Mouse (Mus musculus): ENCODE data around the gene Scn2b. TPM values are rescaled to one million over a fixed set of nuclear protein-coding genes. Genes with fewer than 3 reads are reported as not detected.

The Scn2b gene
- polyA plus RNA-seq, 1 experiment, result not detected

DNA sequence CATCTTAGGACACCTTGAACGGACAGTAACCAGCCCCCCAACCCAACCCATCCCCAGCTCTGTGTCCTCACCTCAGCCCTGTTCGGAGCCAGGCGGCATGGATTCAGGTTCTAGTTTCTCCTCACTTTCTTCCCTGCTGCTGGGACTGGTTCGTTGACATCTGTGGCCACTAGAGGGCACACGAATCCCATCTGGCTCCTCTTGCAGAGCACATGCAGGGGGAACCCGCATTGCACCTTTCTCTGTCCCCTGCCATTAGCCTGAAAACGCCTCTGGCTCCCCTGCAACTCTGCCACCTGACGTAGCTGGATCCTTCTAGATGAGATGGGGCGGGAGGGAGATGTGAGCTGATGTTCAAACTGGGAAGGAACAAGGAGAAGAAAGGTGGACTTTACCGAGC, 4.2 kb downstream of the Scn2b start:
- Histone ChIP-seq H3K36me3 (ENCODE audit: control insufficient read depth, insufficient read depth) (no peaks in the 10 kb centered on the region), H3K4me3 (no peak overlapping the region), H3K4me2 (ENCODE audit: low read depth) (no peak overlapping the region), H3ac (ENCODE audit: control insufficient read depth, insufficient read length) (no peak overlapping the region), H3K27me3 (ENCODE audit: control insufficient read depth, insufficient read depth, insufficient read length) (peaks cover 58% of the 10 kb centered on the region), H3K79me2 (ENCODE audit: control insufficient read depth, insufficient read depth) (no peaks in the 10 kb centered on the region)
- TF ChIP-seq SRF (IDR thresholded peaks at IDR 0.05; ENCODE audit: control insufficient read depth, insufficient read length, low read depth) (no peak), MYOD1 (IDR thresholded peaks at IDR 0.05; ENCODE audit: control insufficient read depth in 1 of 3, insufficient read length in 2 of 3, low read depth in 2 of 3) (no peak), USF1 (IDR thresholded peaks at IDR 0.05; ENCODE audit: low read depth) (no peak), MAX (IDR thresholded peaks at IDR 0.05; ENCODE audit: low read depth) (no peak), TCF12 (IDR thresholded peaks at IDR 0.05; ENCODE audit: insufficient read depth, poor library complexity, severe bottlenecking) (no peak), E2F4 (IDR thresholded peaks at IDR 0.05; ENCODE audit: insufficient read depth) (no peak), CEBPB (IDR thresholded peaks at IDR 0.05; ENCODE audit: insufficient read depth, poor library complexity, severe bottlenecking) (no peak), REST (IDR thresholded peaks at IDR 0.05; ENCODE audit: insufficient read depth, insufficient read length) (no peak), TCF3 (IDR thresholded peaks at IDR 0.05; ENCODE audit: insufficient read length, low read depth) (no peak), POLR2AphosphoS2 (IDR thresholded peaks at IDR 0.05; ENCODE audit: insufficient read length, low read depth) (no peak)

DNA sequence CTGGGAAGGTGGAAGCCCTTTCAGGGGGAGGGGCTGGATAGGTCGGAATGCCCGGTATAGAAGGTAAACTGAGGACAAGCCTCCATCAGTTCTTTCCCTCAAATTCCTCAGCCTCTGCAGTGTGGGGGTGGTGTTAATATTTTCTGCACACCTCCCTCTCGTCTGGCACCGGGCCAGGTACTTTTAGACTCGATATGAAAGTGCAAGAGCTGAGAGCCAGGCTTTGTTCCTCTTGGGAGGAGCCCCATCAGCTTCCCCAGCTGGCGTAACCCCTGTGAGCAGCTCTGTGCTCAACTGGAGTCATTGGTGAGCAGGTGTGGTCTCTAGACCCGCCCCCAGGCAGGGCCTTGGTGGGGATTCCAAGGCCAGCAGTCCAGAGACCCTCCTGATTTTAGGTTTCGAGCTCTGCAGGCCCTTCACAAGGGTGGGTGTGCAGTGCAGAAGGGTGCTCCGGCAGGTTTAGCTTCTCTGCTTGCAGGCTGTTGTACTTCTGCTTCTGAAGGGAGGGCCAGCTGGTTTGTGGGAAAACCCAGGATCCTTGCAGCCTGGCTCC, 4.7 kb downstream of the Scn2b start:
- no peaks in the 10 kb centered on the region for H3K36me3 ChIP-seq (ENCODE audit: control insufficient read depth, insufficient read depth)
- no peaks in the 10 kb centered on the region for H3K79me2 ChIP-seq (ENCODE audit: control insufficient read depth, insufficient read depth)
- TF ChIP-seq SRF (IDR thresholded peaks at IDR 0.05; ENCODE audit: control insufficient read depth, insufficient read length, low read depth) (no peak), POLR2A (IDR thresholded peaks at IDR 0.05; ENCODE audit: insufficient read length, low read depth) (no peak)
- no peak overlapping the region for H3ac ChIP-seq (ENCODE audit: control insufficient read depth, insufficient read length)
- H3K27me3 ChIP-seq (ENCODE audit: control insufficient read depth, insufficient read depth, insufficient read length), result peaks cover 61% of the 10 kb centered on the region
- no peak overlapping the region for H3K4me3 ChIP-seq
- H3K4me2 ChIP-seq (ENCODE audit: low read depth), result no peak overlapping the region

DNA sequence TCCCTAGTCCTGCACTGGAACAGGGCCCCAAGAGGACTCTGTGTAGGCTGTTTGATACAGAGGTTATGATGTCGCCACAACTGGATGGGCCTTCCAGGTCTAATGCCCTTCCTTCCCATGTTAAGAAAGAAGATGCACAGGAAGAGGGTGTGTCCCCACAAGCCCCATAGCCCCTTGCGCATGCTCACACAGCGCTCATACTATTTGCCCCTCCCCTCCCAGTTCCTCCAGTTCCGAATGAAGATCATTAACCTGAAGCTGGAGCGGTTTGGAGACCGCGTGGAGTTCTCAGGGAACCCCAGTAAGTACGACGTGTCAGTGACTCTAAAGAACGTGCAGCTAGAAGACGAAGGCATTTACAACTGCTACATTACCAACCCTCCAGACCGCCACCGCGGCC, 7.6 kb downstream of the Scn2b start:
- Histone ChIP-seq H3K36me3 (ENCODE audit: control insufficient read depth, insufficient read depth) (no peaks in the 10 kb centered on the region), H3K27me3 (ENCODE audit: control insufficient read depth, insufficient read depth, insufficient read length) (peaks cover 57% of the 10 kb centered on the region), H3K4me3 (no peak overlapping the region), H3K4me2 (ENCODE audit: low read depth) (no peak overlapping the region), H3ac (ENCODE audit: control insufficient read depth, insufficient read length) (no peak overlapping the region), H3K79me2 (ENCODE audit: control insufficient read depth, insufficient read depth) (no peaks in the 10 kb centered on the region)
- TF ChIP-seq TCF12 (IDR thresholded peaks at IDR 0.05; ENCODE audit: insufficient read depth, poor library complexity, severe bottlenecking) (no peak), SRF (IDR thresholded peaks at IDR 0.05; ENCODE audit: control insufficient read depth, insufficient read length, low read depth) (no peak), REST (IDR thresholded peaks at IDR 0.05; ENCODE audit: insufficient read depth, insufficient read length) (no peak), E2F4 (IDR thresholded peaks at IDR 0.05; ENCODE audit: insufficient read depth) (no peak), CEBPB (IDR thresholded peaks at IDR 0.05; ENCODE audit: insufficient read depth, poor library complexity, severe bottlenecking) (no peak), USF1 (IDR thresholded peaks at IDR 0.05; ENCODE audit: low read depth) (no peak), MYOG (IDR thresholded peaks at IDR 0.05; ENCODE audit: control insufficient read depth in 1 of 3, insufficient read depth in 1 of 3, insufficient read length in 2 of 3, low read depth in 2 of 3) (no peak), POLR2A (IDR thresholded peaks at IDR 0.05; ENCODE audit: insufficient read length, low read depth) (no peak), MAX (IDR thresholded peaks at IDR 0.05; ENCODE audit: low read depth) (no peak), TCF3 (IDR thresholded peaks at IDR 0.05; ENCODE audit: insufficient read length, low read depth) (no peak)

DNA sequence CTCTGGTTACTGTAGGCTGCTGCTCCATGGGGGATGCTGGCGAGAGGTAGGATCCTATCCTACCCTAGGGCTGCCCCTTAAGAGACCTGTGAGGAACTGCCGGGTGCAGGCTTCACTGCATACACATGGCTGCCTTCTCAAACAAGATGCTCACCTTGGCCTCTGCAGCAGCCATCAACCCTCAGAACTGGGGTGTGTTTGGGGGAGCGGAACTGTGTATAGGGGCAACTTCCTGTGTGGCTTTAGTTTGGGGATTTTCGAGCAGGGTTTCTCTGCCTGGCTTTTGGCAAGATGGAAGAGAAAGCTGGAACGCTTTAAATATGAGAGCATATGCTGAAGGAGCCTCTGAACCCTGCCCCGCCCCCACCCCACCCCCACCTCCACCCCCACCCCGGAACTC, 9.4 kb downstream of the Scn2b start:
- TF ChIP-seq E2F4 (IDR thresholded peaks at IDR 0.05; ENCODE audit: insufficient read depth), result no peak
- no peak for TF ChIP-seq CEBPB (IDR thresholded peaks at IDR 0.05; ENCODE audit: insufficient read depth, poor library complexity, severe bottlenecking)
- TF ChIP-seq TCF12 (IDR thresholded peaks at IDR 0.05; ENCODE audit: insufficient read depth, poor library complexity, severe bottlenecking), result no peak
- no peak for TF ChIP-seq TCF3 (IDR thresholded peaks at IDR 0.05; ENCODE audit: insufficient read length, low read depth)
- TF ChIP-seq POLR2AphosphoS2 (IDR thresholded peaks at IDR 0.05; ENCODE audit: insufficient read length, low read depth), result no peak
- no peak for TF ChIP-seq REST (IDR thresholded peaks at IDR 0.05; ENCODE audit: insufficient read depth, insufficient read length)
- no peak for TF ChIP-seq POLR2A (IDR thresholded peaks at IDR 0.05; ENCODE audit: insufficient read length, low read depth)
- TF ChIP-seq USF1 (IDR thresholded peaks at IDR 0.05; ENCODE audit: low read depth), result no peak
- no peak for TF ChIP-seq MYOG (IDR thresholded peaks at IDR 0.05; ENCODE audit: control insufficient read depth in 1 of 3, insufficient read depth in 1 of 3, insufficient read length in 2 of 3, low read depth in 2 of 3)
- TF ChIP-seq MAX (IDR thresholded peaks at IDR 0.05; ENCODE audit: low read depth), result no peak
- no peak for TF ChIP-seq MYOD1 (IDR thresholded peaks at IDR 0.05; ENCODE audit: control insufficient read depth in 1 of 3, insufficient read length in 2 of 3, low read depth in 2 of 3)
- no peak for TF ChIP-seq SRF (IDR thresholded peaks at IDR 0.05; ENCODE audit: control insufficient read depth, insufficient read length, low read depth)
- H3K36me3 ChIP-seq (ENCODE audit: control insufficient read depth, insufficient read depth), result no peaks in the 10 kb centered on the region
- H3K27me3 ChIP-seq (ENCODE audit: control insufficient read depth, insufficient read depth, insufficient read length), result peaks cover 64% of the 10 kb centered on the region
- no peaks in the 10 kb centered on the region for H3K79me2 ChIP-seq (ENCODE audit: control insufficient read depth, insufficient read depth)
- H3ac ChIP-seq (ENCODE audit: control insufficient read depth, insufficient read length), result no peak overlapping the region
- no peak overlapping the region for H3K4me3 ChIP-seq
- no peak overlapping the region for H3K4me2 ChIP-seq (ENCODE audit: low read depth)

DNA sequence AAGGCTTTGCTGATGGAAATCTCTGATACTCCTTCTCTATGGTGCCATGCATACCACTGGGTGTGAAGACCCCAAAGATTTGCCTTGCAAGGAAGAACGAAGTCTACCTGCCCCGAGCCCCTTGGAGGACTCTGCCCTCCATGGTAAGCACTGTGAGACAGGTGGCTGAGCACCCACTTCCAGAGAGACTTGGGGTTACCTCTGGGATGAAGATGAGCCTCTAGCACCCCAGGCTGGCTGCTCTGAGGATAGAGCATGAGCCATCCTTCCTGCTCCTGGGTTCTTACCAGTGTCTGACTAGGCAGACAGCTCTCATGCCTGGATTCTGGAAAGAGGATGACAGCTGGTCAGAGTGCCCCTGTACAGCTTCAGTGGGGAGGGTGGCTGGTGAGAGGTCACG, 12.5 kb downstream of the Scn2b start:
- Histone ChIP-seq H3K4me3 (no peak overlapping the region), H3K36me3 (ENCODE audit: control insufficient read depth, insufficient read depth) (no peaks in the 10 kb centered on the region), H3K4me2 (ENCODE audit: low read depth) (no peak overlapping the region), H3K79me2 (ENCODE audit: control insufficient read depth, insufficient read depth) (no peaks in the 10 kb centered on the region), H3K27me3 (ENCODE audit: control insufficient read depth, insufficient read depth, insufficient read length) (peaks cover 78% of the 10 kb centered on the region), H3ac (ENCODE audit: control insufficient read depth, insufficient read length) (no peak overlapping the region)
- no peak for TF ChIP-seq E2F4 (IDR thresholded peaks at IDR 0.05; ENCODE audit: insufficient read depth)
- no peak for TF ChIP-seq TCF3 (IDR thresholded peaks at IDR 0.05; ENCODE audit: insufficient read length, low read depth)
- no peak for TF ChIP-seq CEBPB (IDR thresholded peaks at IDR 0.05; ENCODE audit: insufficient read depth, poor library complexity, severe bottlenecking)
- no peak for TF ChIP-seq SRF (IDR thresholded peaks at IDR 0.05; ENCODE audit: control insufficient read depth, insufficient read length, low read depth)
- TF ChIP-seq POLR2AphosphoS2 (IDR thresholded peaks at IDR 0.05; ENCODE audit: insufficient read length, low read depth), result no peak
- no peak for TF ChIP-seq MYOD1 (IDR thresholded peaks at IDR 0.05; ENCODE audit: control insufficient read depth in 1 of 3, insufficient read length in 2 of 3, low read depth in 2 of 3)
- TF ChIP-seq MAX (IDR thresholded peaks at IDR 0.05; ENCODE audit: low read depth), result no peak
- TF ChIP-seq REST (IDR thresholded peaks at IDR 0.05; ENCODE audit: insufficient read depth, insufficient read length), result no peak
- no peak for TF ChIP-seq USF1 (IDR thresholded peaks at IDR 0.05; ENCODE audit: low read depth)
- TF ChIP-seq POLR2A (IDR thresholded peaks at IDR 0.05; ENCODE audit: insufficient read length, low read depth), result no peak
- TF ChIP-seq MYOG (IDR thresholded peaks at IDR 0.05; ENCODE audit: control insufficient read depth in 1 of 3, insufficient read depth in 1 of 3, insufficient read length in 2 of 3, low read depth in 2 of 3), result no peak

Measured in myocyte (in vitro differentiated cells).